Mouse (Mus musculus): ENCODE data around the gene Bricd5. TPM values are rescaled to one million over a fixed set of nuclear protein-coding genes. Genes with fewer than 3 reads are reported as not detected.

Bricd5 gene
- polyA plus RNA-seq (2021; fragmentation: Nextera tagmentation): 1.6 and 1.7 TPM in 2 replicates
- long read RNA-seq, experiment 1, partial matches to known transcripts: 1 of 1 reads
- long read RNA-seq, experiment 1, other reads (novel, unspliced or antisense): 0 of 1 reads
- long read RNA-seq, experiment 2, partial matches to known transcripts: 0 of 2 reads
- long read RNA-seq, experiment 2, other reads (novel, unspliced or antisense): 1 of 2 reads

GRCm38 (mm10) chr17:24473612-24474275 is at the start of gene Bricd5:
Gene Bricd5 (plus strand): TSS chr17:24473884.

GRCm38 (mm10) chr17:24426471-24427169 is 47.1 kb upstream of the Bricd5 start, which contains the start of gene Eci1:
Gene Eci1 (plus strand): TSS chr17:24426641.

GRCm38 (mm10) chr17:24442632-24443155 is 31.0 kb upstream of the Bricd5 start, which contains the start of gene Dnase1l2:
Gene Dnase1l2 (minus strand): TSS chr17:24443105.

GRCm38 (mm10) chr17:24469910-24470602 is 3.6 kb upstream of the Bricd5 start, which contains the start of the genes E4f1 and Pgp:
Gene E4f1 (minus strand): TSS chr17:24470313.
Gene Pgp (plus strand): TSS chr17:24470392.

GRCm38 (mm10) chr17:24478663-24479380 is 5.1 kb downstream of the Bricd5 start, which contains the start of gene Mlst8:
Gene Mlst8 (minus strand): TSS chr17:24479078.

GRCm38 (mm10) chr17:24488186-24488661 is 14.5 kb downstream of the Bricd5 start, which contains the start of gene Caskin1:
Gene Caskin1 (plus strand): TSS chr17:24488601.

Other genes with a start within 250 kb of the Bricd5 start
- 1.6 and 2.0 TPM in 2 replicates for gene Ccnf, start 222.4 kb upstream of the Bricd5 start, polyA plus RNA-seq (2021; fragmentation: Nextera tagmentation)
- gene Abca17, start 122.8 kb upstream of the Bricd5 start, polyA plus RNA-seq (2021; fragmentation: Nextera tagmentation): 0.21 and 0.36 TPM in 2 replicates
- 14.0 and 19.0 TPM in 2 replicates for gene Abca3, start 121.9 kb upstream of the Bricd5 start, polyA plus RNA-seq (2021; fragmentation: Nextera tagmentation)
- gene Rnps1, start 59.3 kb upstream of the Bricd5 start, polyA plus RNA-seq (2021; fragmentation: Nextera tagmentation): 101 and 105 TPM in 2 replicates
- 89.4 and 98.3 TPM in 2 replicates for gene Eci1, start 47.2 kb upstream of the Bricd5 start, polyA plus RNA-seq (2021; fragmentation: Nextera tagmentation)
- 0.18 and 0.29 TPM in 2 replicates for gene Dnase1l2, start 30.8 kb upstream of the Bricd5 start, polyA plus RNA-seq (2021; fragmentation: Nextera tagmentation)
- gene E4f1, start 3.6 kb upstream of the Bricd5 start, polyA plus RNA-seq (2021; fragmentation: Nextera tagmentation): 12.4 and 12.9 TPM in 2 replicates
- gene Pgp, start 3.5 kb upstream of the Bricd5 start, polyA plus RNA-seq (2021; fragmentation: Nextera tagmentation): 93.6 and 97.8 TPM in 2 replicates
- 15.9 and 16.3 TPM in 2 replicates for gene Mlst8, start 5.2 kb downstream of the Bricd5 start, polyA plus RNA-seq (2021; fragmentation: Nextera tagmentation)
- 10.2 and 11.0 TPM in 2 replicates for gene Caskin1, start 14.7 kb downstream of the Bricd5 start, polyA plus RNA-seq (2021; fragmentation: Nextera tagmentation)
- 17.9 and 20.8 TPM in 2 replicates for gene Traf7, start 54.1 kb downstream of the Bricd5 start, polyA plus RNA-seq (2021; fragmentation: Nextera tagmentation)
- 52.7 and 57.7 TPM in 2 replicates for gene Rab26, start 60.3 kb downstream of the Bricd5 start, polyA plus RNA-seq (2021; fragmentation: Nextera tagmentation)
- gene Pkd1, start 76.0 kb downstream of the Bricd5 start, polyA plus RNA-seq (2021; fragmentation: Nextera tagmentation): 8.1 and 9.0 TPM in 2 replicates
- 85.0 and 101 TPM in 2 replicates for gene Tsc2, start 158.7 kb downstream of the Bricd5 start, polyA plus RNA-seq (2021; fragmentation: Nextera tagmentation)
- 6.2 and 6.5 TPM in 2 replicates for gene Nthl1, start 158.8 kb downstream of the Bricd5 start, polyA plus RNA-seq (2021; fragmentation: Nextera tagmentation)
- 41.7 and 49.7 TPM in 2 replicates for gene Slc9a3r2, start 176.4 kb downstream of the Bricd5 start, polyA plus RNA-seq (2021; fragmentation: Nextera tagmentation)
- gene Npw, start 184.6 kb downstream of the Bricd5 start, polyA plus RNA-seq (2021; fragmentation: Nextera tagmentation): 1.2 TPM in 2 replicates
- gene Zfp598, start 195.8 kb downstream of the Bricd5 start, polyA plus RNA-seq (2021; fragmentation: Nextera tagmentation): 0.99 and 1.2 TPM in 2 replicates
- 304 and 365 TPM in 2 replicates for gene Syngr3, start 216.1 kb downstream of the Bricd5 start, polyA plus RNA-seq (2021; fragmentation: Nextera tagmentation)
- 30.7 and 34.3 TPM in 2 replicates for gene Gfer, start 222.3 kb downstream of the Bricd5 start, polyA plus RNA-seq (2021; fragmentation: Nextera tagmentation)
- 0.87 and 0.93 TPM in 2 replicates for gene Noxo1, start 222.3 kb downstream of the Bricd5 start, polyA plus RNA-seq (2021; fragmentation: Nextera tagmentation)
- 23.2 and 24.5 TPM in 2 replicates for gene Tbl3, start 233.8 kb downstream of the Bricd5 start, polyA plus RNA-seq (2021; fragmentation: Nextera tagmentation)
- not detected in 2 replicates for gene Rnf151, start 244.2 kb downstream of the Bricd5 start, polyA plus RNA-seq (2021; fragmentation: Nextera tagmentation)
- gene Rps2, start 244.2 kb downstream of the Bricd5 start, polyA plus RNA-seq (2021; fragmentation: Nextera tagmentation): 1,412 and 1,765 TPM in 2 replicates